Mouse (Mus musculus): ENCODE measurements around the gene Hadhb.

The Hadhb gene

GRCm38 (mm10) chr5:30152413-30152812, 2.6 kb upstream of the Hadhb start:
- no peak for TF ChIP-seq GATA4 (IDR thresholded peaks at IDR 0.05; ENCODE audit: insufficient replicate concordance, low read length)

GRCm38 (mm10) chr5:30153222-30153621, 1.8 kb upstream of the Hadhb start:
- TF ChIP-seq GATA4 (IDR thresholded peaks at IDR 0.05; ENCODE audit: insufficient replicate concordance, low read length): no peak

- no peak for TF ChIP-seq GATA4 (IDR thresholded peaks at IDR 0.05; ENCODE audit: insufficient replicate concordance, low read length)
Measured at GRCm38 (mm10) chr5:30154013-30154412, 1.0 kb upstream of the Hadhb start.

GRCm38 (mm10) chr5:30155395-30155792, 346 bp downstream of the Hadhb start:
- no peak for TF ChIP-seq GATA4 (IDR thresholded peaks at IDR 0.05; ENCODE audit: insufficient replicate concordance, low read length)

GRCm38 (mm10) chr5:30155821-30156629, 977 bp downstream of the Hadhb start:
- TF ChIP-seq GATA4 (IDR thresholded peaks at IDR 0.05; ENCODE audit: insufficient replicate concordance, low read length): no peak

- no peak for TF ChIP-seq GATA4 (IDR thresholded peaks at IDR 0.05; ENCODE audit: insufficient replicate concordance, low read length)
Measured at GRCm38 (mm10) chr5:30159601-30160000, 4.6 kb downstream of the Hadhb start.

- no peak for TF ChIP-seq GATA4 (IDR thresholded peaks at IDR 0.05; ENCODE audit: insufficient replicate concordance, low read length)
Measured at GRCm38 (mm10) chr5:30161836-30162235, 6.8 kb downstream of the Hadhb start.

GRCm38 (mm10) chr5:30162339-30162738, 7.3 kb downstream of the Hadhb start:
- TF ChIP-seq GATA4 (IDR thresholded peaks at IDR 0.05; ENCODE audit: insufficient replicate concordance, low read length): no peak

- no peak for TF ChIP-seq GATA4 (IDR thresholded peaks at IDR 0.05; ENCODE audit: insufficient replicate concordance, low read length)
Measured at GRCm38 (mm10) chr5:30165234-30165946, 10.3 kb downstream of the Hadhb start.

GRCm38 (mm10) chr5:30170303-30170940, 15.4 kb downstream of the Hadhb start:
- peak; percentile 57; the same call in 1 of the 2 replicates for TF ChIP-seq GATA4 (IDR thresholded peaks at IDR 0.05; ENCODE audit: insufficient replicate concordance, low read length)

- TF ChIP-seq GATA4 (IDR thresholded peaks at IDR 0.05; ENCODE audit: insufficient replicate concordance, low read length): no peak
Measured at GRCm38 (mm10) chr5:30172115-30172514, 17.1 kb downstream of the Hadhb start.

GRCm38 (mm10) chr5:30172931-30173692, 18.1 kb downstream of the Hadhb start:
- TF ChIP-seq GATA4 (IDR thresholded peaks at IDR 0.05; ENCODE audit: insufficient replicate concordance, low read length): no peak

- no peak for TF ChIP-seq GATA4 (IDR thresholded peaks at IDR 0.05; ENCODE audit: insufficient replicate concordance, low read length)
Measured at GRCm38 (mm10) chr5:30175811-30176210, 20.8 kb downstream of the Hadhb start.

- TF ChIP-seq GATA4 (IDR thresholded peaks at IDR 0.05; ENCODE audit: insufficient replicate concordance, low read length): no peak
Measured at GRCm38 (mm10) chr5:30187687-30188485, 32.8 kb downstream of the Hadhb start.

All from liver, adult (tissue).